Mouse (Mus musculus) spleen, adult 2 months (tissue): Measurements from ENCODE around the gene Il27ra.

Source experiments
- CTCF ChIP-seq: fragments of 200-500 bp; IDR thresholded peaks from 2 replicates; pipeline ENCODE4 v1.5.1; 2011; ENCODE audit warnings: mild to moderate bottlenecking, inconsistent platforms; ENCODE audit not compliant: insufficient read depth, insufficient read length, insufficient replicate concordance; ENCODE audit errors: extremely low read depth
- POLR2A ChIP-seq: fragments of 200-500 bp; IDR thresholded peaks from 2 replicates; pipeline ENCODE4 v1.6.1; 2011; ENCODE audit warnings: low read depth, low read length, inconsistent platforms

DNA sequence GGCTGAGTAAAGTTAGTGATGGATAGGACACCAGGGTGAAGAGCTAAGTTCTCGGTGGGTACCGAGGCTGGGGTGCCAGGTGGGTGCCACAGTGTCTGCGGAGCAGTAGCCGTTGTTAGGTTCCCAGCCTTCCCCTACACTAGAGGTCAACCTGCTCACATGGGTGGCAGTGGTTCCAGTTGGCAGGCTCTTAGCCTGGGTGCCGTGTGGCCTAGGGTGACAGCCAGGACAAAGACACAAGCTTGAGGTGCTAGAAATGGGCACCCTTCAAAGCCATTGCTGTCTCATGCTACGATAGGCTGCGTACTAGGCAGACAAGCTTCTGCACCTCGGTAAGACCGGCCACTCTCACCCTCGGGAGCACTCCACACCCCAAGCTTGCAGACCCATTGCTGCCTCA lies 29.9 kb upstream of the Il27ra start:
- no peak for TF ChIP-seq CTCF
- TF ChIP-seq POLR2A: no peak
